Comparison of ENCODE assay signal across 22 mouse cellular contexts in genomic region chr4:100271059-100271735, GRCm38 (mm10).
DNase-seq lines count a peak whose midpoint lies in the region; ATAC-seq lines count a peak whose summit lies in the region.
"Had no signal": no experiment of that assay in that cellular context is flagged by ENCODE, and none has a peak within 500 bp of the region (broad histone marks: within the 10 kb centered on the region; RNA-seq: fewer than 3 reads in every experiment).

No protein-coding gene starts in this region.

- H3K9ac ChIP-seq in kidney, embryonic 15.5 days: no peak overlapping the region
- H3K9ac ChIP-seq: embryonic facial prominence, embryonic 13.5 days; forebrain, embryonic 12.5 days; heart, embryonic 12.5 days; hindbrain, embryonic 13.5 days had no signal

- peaks cover 7% of the 10 kb centered on the region; the same call in 1 of the 2 replicates for H3K4me1 ChIP-seq in kidney, embryonic 15.5 days
- H3K4me1 ChIP-seq: embryonic facial prominence, embryonic 13.5 days; forebrain, embryonic 12.5 days; hindbrain, embryonic 13.5 days had no signal

- no peaks in the 10 kb centered on the region for H3K27me3 ChIP-seq in kidney, embryonic 15.5 days
- H3K27me3 ChIP-seq: CH12.LX; embryonic facial prominence, embryonic 13.5 days; forebrain, embryonic 12.5 days; heart, embryonic 12.5 days; hindbrain, embryonic 13.5 days; Patski had no signal

- no peak overlapping the region for H3K4me2 ChIP-seq in kidney, embryonic 15.5 days
- H3K4me2 ChIP-seq: embryonic facial prominence, embryonic 13.5 days; forebrain, embryonic 12.5 days; heart, embryonic 12.5 days; hindbrain, embryonic 13.5 days had no signal

- H3K4me3 ChIP-seq in kidney, embryonic 15.5 days (replicated peaks): no peak overlapping the region
- H3K4me3 ChIP-seq: embryonic facial prominence, embryonic 13.5 days; forebrain, embryonic 12.5 days; heart, embryonic 12.5 days; hindbrain, embryonic 13.5 days had no signal

- H3K27ac ChIP-seq in kidney, embryonic 15.5 days: peak overlapping the region; percentile 22; the same call in 1 of the 2 replicates
- H3K27ac ChIP-seq: embryonic facial prominence, embryonic 13.5 days; forebrain, embryonic 12.5 days; hindbrain, embryonic 13.5 days; hindbrain, postnatal 0 days had no signal

- H3K36me3 ChIP-seq in kidney, embryonic 15.5 days: no peaks in the 10 kb centered on the region
- H3K36me3 ChIP-seq: embryonic facial prominence, embryonic 13.5 days; forebrain, embryonic 12.5 days; heart, embryonic 12.5 days; hindbrain, embryonic 13.5 days had no signal

- no peak for ATAC-seq in kidney, embryonic 15.5 days (replicated peaks; ENCODE audit: low FRiP score)
- ATAC-seq in megakaryocyte, adult 5-6 weeks (ENCODE audit: poor library complexity, severe bottlenecking): peak; percentile 97
- ATAC-seq: activated CD4-positive, CD25-positive, alpha-beta regulatory T cell, adult 4 months; forebrain, embryonic 16.5 days; hindbrain, postnatal 0 days; Patski had no signal

- WGBS in kidney, embryonic 15.5 days: 65% methylated on average over 10 of the region's 10 CpGs

- DNase-seq in kidney, postnatal 25 days: no peak
- peak; percentile 8 for DNase-seq in lung, postnatal 25 days (ENCODE audit: low spot score)
- no peak for DNase-seq in lung, postnatal 10 days
- DNase-seq in c-Kit-positive CD71-negative TER-119-negative erythroid progenitor cells, embryonic 14.5 days (ENCODE audit: low read depth): peak; percentile 16
- no peak for DNase-seq in layer of hippocampus, adult 18-20 months (ENCODE audit: low spot score in 2 of 2)
- no peak for DNase-seq in cerebellum, postnatal 36 days
- DNase-seq: adrenal gland, postnatal 14 days; cerebellum, adult 18-20 months; cerebellum, postnatal 10 days; gastrocnemius, postnatal 10 days; heart, postnatal 36 days had no signal

- no peaks in the 10 kb centered on the region for H3K9me3 ChIP-seq in kidney, embryonic 15.5 days (replicated peaks)
- H3K9me3 ChIP-seq: embryonic facial prominence, embryonic 13.5 days; forebrain, embryonic 12.5 days; heart, embryonic 12.5 days; hindbrain, embryonic 13.5 days had no signal

Comparison
In these comparisons a context has a peak if more than half of its experiments do, and no peak if none do; other contexts are left out.
1. DNase-seq: peak in lung, postnatal 25 days (single experiment) and c-Kit-positive CD71-negative TER-119-negative erythroid progenitor cells, embryonic 14.5 days (single experiment); none in kidney, postnatal 25 days (0 of 2), lung, postnatal 10 days (single experiment), layer of hippocampus, adult 18-20 months (0 of 2) and cerebellum, postnatal 36 days (0 of 2).